Mouse (Mus musculus) stomach, embryonic 14.5 days (tissue): Measurements from ENCODE around the gene Il27ra. TPM values are rescaled to one million over a fixed set of nuclear protein-coding genes. Genes with fewer than 3 reads are reported as not detected.
"Not testable (repeated sequence)": the region's sequence is repeated elsewhere in the genome, so short reads cannot be mapped to it uniquely, and the experiment has no call there.

Experiments
- ATAC-seq: fragments of 200-750 bp; cut with Nextera tagmentation; 2 replicates; pipeline ENCODE4 v1.8.0; 2017; ENCODE audit warnings: low read depth, moderate TSS enrichment; ENCODE audit not compliant: insufficient number of reproducible peaks, insufficient read depth, low FRiP score
- H3K27ac ChIP-seq: fragments of 300-500 bp; sonication (generic); 2 replicates; pipeline ENCODE4 v1.5.1; 2014; ENCODE audit warnings: mild to moderate bottlenecking, low read length, moderate library complexity, mixed read lengths
- H3K27me3 ChIP-seq: fragments of 300-500 bp; sonication (generic); 2 replicates; pipeline ENCODE4 v1.6.1; 2014; ENCODE audit warnings: low read length, control low read depth, mixed read lengths; ENCODE audit not compliant: control insufficient read depth, insufficient read depth
- H3K36me3 ChIP-seq: fragments of 300-500 bp; sonication (generic); 2 replicates; pipeline ENCODE4 v1.6.1; 2014; ENCODE audit warnings: mild to moderate bottlenecking, control low read depth, low read length, moderate library complexity, mixed read lengths; ENCODE audit not compliant: control insufficient read depth, insufficient read depth
- H3K4me1 ChIP-seq: fragments of 300-500 bp; sonication (generic); 2 replicates; pipeline ENCODE4 v1.6.1; 2014; ENCODE audit warnings: low read length, control low read depth, mixed read lengths; ENCODE audit not compliant: control insufficient read depth, insufficient read depth
- H3K4me2 ChIP-seq: fragments of 300-500 bp; sonication (generic); replicated peaks from 2 replicates; pipeline ENCODE4 v1.6.1; 2014; ENCODE audit warnings: low read depth, low read length, control low read depth
- H3K4me3 ChIP-seq: fragments of 300-500 bp; sonication (generic); 2 replicates; pipeline ENCODE4 v1.5.1; 2014; ENCODE audit warnings: low read depth, low read length, control low read depth
- H3K9ac ChIP-seq: fragments of 300-500 bp; sonication (generic); replicated peaks from 2 replicates; pipeline ENCODE4 v1.6.1; 2014; ENCODE audit warnings: low read depth, mild to moderate bottlenecking, control low read depth, low read length, moderate library complexity, mixed read lengths
- H3K9me3 ChIP-seq: fragments of 300-500 bp; sonication (generic); 2 replicates; pipeline ENCODE4 v1.6.1; 2016; ENCODE audit warnings: low read depth, low read length, control low read depth; ENCODE audit not compliant: control insufficient read depth
- WGBS: fragments of 180-500 bp; shearing (Covaris S2); extraction: QIAGEN DNeasy Blood & Tissue Kit; methylation state at CpG from one replicate; pipeline ENCODE4 v1.1.7; 2014; 5-methylcytosine and 5-hydroxymethylcytosine counted together
- microRNA counts: library from miRNA; unstranded; fragments of <30 nt; microRNA quantifications from one replicate; lab custom pipeline; 2016
- microRNA-seq: library from miRNA; unstranded; fragments of <30 nt; microRNA quantifications from one replicate; pipeline ENCODE4, GENCODE M21; 2016
- polyA plus RNA-seq: library from polyadenylated mRNA; unstranded; fragments of >200 nt; fragmentation: Nextera tagmentation; extraction: Ambion mirVana; gene quantifications from 2 replicates; pipeline ENCODE4 v1.2.1, GENCODE M21; 2014

Il27ra gene
- polyA plus RNA-seq, 1 experiment from 2014 or later: 1.1 TPM

DNA sequence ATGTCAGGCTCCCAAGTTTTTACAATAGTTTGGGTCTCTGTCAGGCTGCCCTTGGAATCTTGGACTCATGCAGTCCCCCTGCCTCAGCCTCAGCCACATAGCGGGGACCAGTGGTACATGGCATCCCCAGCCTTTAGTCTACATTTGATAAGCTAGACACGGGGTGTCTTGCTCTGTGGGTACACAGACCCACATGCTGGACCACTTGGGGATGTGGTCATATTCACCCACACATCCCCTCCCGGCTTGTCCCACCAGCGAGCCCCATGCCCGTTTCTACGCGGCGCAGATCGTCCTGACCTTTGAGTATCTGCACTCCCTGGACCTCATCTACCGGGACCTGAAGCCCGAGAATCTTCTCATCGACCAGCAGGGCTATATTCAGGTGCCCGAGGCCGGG lies 52.2 kb downstream of the Il27ra start:
- Histone ChIP-seq H3K4me2 (no peak overlapping the region), H3K27me3 (no peaks in the 10 kb centered on the region), H3K4me1 (no peaks in the 10 kb centered on the region), H3K9ac (no peak overlapping the region), H3K4me3 (no peak overlapping the region), H3K9me3 (no peaks in the 10 kb centered on the region), H3K27ac (no peak overlapping the region), H3K36me3 (peaks cover 64% of the 10 kb centered on the region)
- WGBS: 95% methylated on average over 14 of the region's 14 CpGs
- ATAC-seq: no peak

DNA sequence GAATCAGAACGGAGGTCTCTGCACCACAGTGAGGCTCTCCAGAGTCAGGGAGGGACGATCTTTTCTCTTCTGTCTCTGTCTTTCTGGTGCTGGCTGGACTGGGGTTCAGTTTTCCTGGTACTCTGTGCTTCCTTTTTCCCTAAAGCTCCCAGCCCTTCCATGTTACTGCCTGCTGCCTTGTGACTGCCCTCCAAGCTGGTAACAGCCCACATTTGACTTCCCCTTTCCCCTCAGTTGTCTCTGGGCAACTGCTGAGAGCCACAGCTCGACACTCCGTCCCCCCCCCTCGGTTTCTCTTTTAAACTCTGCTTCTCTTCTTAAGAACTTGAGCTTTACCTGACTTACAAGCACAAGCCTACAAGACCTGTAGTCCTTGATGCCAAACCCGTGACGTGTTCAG lies 53.1 kb downstream of the Il27ra start:
- Histone ChIP-seq H3K4me1 (no peaks in the 10 kb centered on the region), H3K4me2 (no peak overlapping the region), H3K9ac (no peak overlapping the region), H3K27ac (no peak overlapping the region), H3K4me3 (no peak overlapping the region), H3K27me3 (no peaks in the 10 kb centered on the region), H3K9me3 (no peaks in the 10 kb centered on the region), H3K36me3 (peaks cover 66% of the 10 kb centered on the region)
- ATAC-seq: no peak
- WGBS: 90% methylated on average over 7 of the region's 7 CpGs

DNA sequence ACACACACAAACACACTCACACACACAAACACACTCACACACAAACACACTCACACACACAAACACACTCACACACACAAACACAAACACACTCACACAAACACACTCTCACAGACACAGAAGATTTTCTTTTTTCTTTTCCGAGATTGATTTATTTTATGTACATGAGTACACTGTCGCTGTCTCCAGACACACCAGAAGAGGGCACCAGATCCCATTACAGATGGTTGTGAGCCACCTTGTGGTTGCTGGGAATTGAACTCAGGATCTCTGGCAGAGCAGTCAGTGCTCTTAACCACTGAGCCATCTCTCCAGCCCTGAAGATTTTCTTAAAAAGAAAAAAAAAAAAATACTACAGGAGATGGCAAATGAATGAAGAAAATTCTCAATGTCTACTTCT lies 59.2 kb downstream of the Il27ra start:
- not testable (repeated sequence) for H3K27ac ChIP-seq, H3K4me1 ChIP-seq, H3K9me3 ChIP-seq, H3K4me3 ChIP-seq, H3K4me2 ChIP-seq, H3K27me3 ChIP-seq, H3K9ac ChIP-seq, ATAC-seq
- peaks cover 59% of the 10 kb centered on the region for H3K36me3 ChIP-seq
- WGBS: 96% methylated on average over 2 of the region's 2 CpGs

DNA sequence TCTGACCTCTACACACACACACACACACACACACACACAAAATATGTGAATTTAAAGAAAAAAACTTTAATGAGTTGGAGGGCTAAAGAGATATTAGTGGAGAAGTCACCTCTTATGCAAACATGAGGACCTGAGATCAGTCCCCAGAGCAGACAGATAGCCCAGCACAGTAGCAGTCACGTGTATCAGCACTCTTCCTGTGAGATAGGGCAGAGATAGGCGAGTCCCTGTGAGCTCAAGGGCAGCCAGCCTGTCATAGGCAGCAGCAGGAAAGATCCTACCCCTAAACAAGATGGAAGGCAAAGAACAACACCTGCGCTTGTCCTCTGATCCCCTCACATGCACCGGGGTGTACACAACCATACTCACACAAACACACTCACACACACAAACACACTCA lies 59.9 kb downstream of the Il27ra start:
- Histone ChIP-seq H3K27ac (no peak overlapping the region), H3K9me3 (no peaks in the 10 kb centered on the region), H3K4me2 (no peak overlapping the region), H3K27me3 (no peaks in the 10 kb centered on the region), H3K9ac (no peak overlapping the region), H3K4me3 (no peak overlapping the region), H3K36me3 (peaks cover 53% of the 10 kb centered on the region), H3K4me1 (peaks cover 4% of the 10 kb centered on the region; the same call in 1 of the 2 replicates)
- WGBS: 80% methylated on average over 4 of the region's 4 CpGs
- ATAC-seq: no peak

DNA sequence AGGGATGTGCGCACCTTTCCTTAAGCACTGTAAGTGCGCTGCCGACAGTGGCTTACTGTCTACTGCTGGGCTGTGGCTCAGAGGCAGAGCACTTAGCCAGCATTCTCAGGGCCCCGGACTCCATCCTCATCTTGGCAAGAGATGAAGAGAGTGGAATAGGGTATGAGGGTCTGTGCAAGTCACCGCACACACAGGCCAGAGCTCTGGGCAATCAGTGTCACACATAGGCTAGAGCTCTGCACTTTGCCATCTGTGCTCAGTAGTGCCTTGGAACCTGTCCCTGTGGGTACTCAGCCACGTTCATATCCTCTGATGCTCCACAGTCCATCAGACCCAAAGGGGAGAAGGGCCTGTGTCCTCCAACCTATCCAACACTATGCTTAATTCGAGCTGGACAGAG lies 60.9 kb downstream of the Il27ra start:
- Histone ChIP-seq H3K4me1 (peaks cover 7% of the 10 kb centered on the region; the same call in 1 of the 2 replicates), H3K4me3 (no peak overlapping the region), H3K4me2 (no peak overlapping the region), H3K27me3 (no peaks in the 10 kb centered on the region), H3K36me3 (peaks cover 47% of the 10 kb centered on the region), H3K27ac (no peak overlapping the region), H3K9ac (no peak overlapping the region), H3K9me3 (no peaks in the 10 kb centered on the region)
- ATAC-seq: no peak
- 93% methylated on average over 7 of the region's 7 CpGs for WGBS

DNA sequence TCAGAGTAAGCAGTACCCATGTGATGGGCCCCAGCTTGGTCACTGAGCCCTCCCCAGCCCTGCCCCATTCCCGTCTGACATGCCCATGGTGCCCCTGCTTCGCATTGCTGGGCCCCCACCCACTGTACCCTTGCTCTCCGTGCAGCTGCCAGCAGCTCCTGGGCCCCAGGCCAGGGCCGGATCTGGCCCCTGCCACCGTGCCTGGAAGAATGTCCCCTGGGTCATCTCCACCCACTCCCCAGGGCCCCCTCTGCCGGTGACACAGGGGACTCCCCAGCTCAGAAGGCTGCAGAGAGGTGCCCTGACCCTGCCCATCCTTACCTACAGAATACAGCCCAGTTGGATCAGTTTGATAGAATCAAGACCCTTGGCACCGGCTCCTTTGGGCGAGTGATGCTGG lies 61.5 kb downstream of the Il27ra start:
- Histone ChIP-seq H3K9me3 (no peaks in the 10 kb centered on the region), H3K4me3 (no peak overlapping the region), H3K27ac (no peak overlapping the region), H3K4me2 (no peak overlapping the region), H3K27me3 (no peaks in the 10 kb centered on the region), H3K4me1 (peaks cover 7% of the 10 kb centered on the region; the same call in 1 of the 2 replicates), H3K36me3 (peaks cover 40% of the 10 kb centered on the region), H3K9ac (no peak overlapping the region)
- no peak for ATAC-seq
- WGBS: 80% methylated on average over 8 of the region's 8 CpGs

MicroRNAs within 50 kb of the gene (microRNA counts, 519-probe panel; counts per million panel counts)
- microRNA mmu-miR-1199 (lab: Ali Mortazavi, UCI) (not detected), microRNA mmu-miR-709 (lab: Ali Mortazavi, UCI) (2,388 counts per million, percentile 38 among the panel's probes with 10 or more counts)

Small RNAs within 50 kb of the gene (microRNA-seq; reads per million reads assigned to microRNA genes)
- gene Mir1199: not detected
- not detected for gene Mir709
- gene Mir8111: 2.6 reads per million, percentile 2 among the genes with 10 or more reads in this experiment

Other genes starting within 250 kb of the Il27ra start
- 29.5 and 31.3 TPM in 2 replicates for gene Adgrl1, start 142.5 kb downstream of the Il27ra start, polyA plus RNA-seq
- gene Gm10644, start 87.4 kb downstream of the Il27ra start, polyA plus RNA-seq: 0.56 and 0.70 TPM in 2 replicates
- gene Asf1b, start 87.1 kb downstream of the Il27ra start, polyA plus RNA-seq: 53.2 and 58.2 TPM in 2 replicates
- gene Prkaca, start 69.6 kb downstream of the Il27ra start, polyA plus RNA-seq: 101 and 112 TPM in 2 replicates
- gene Samd1, start 44.9 kb downstream of the Il27ra start, polyA plus RNA-seq: 17.5 and 18.3 TPM in 2 replicates
- 0.71 and 0.87 TPM in 2 replicates for gene 1700067K01Rik, start 41.1 kb downstream of the Il27ra start, polyA plus RNA-seq
- gene 2210011C24Rik, start 30.4 kb downstream of the Il27ra start, polyA plus RNA-seq: 1.1 and 1.3 TPM in 2 replicates
- 3.2 and 3.6 TPM in 2 replicates for gene Palm3, start 21.1 kb downstream of the Il27ra start, polyA plus RNA-seq
- gene Rln3, start 2.4 kb upstream of the Il27ra start, polyA plus RNA-seq: not detected in 2 replicates
- gene Gm10643, start 22.5 kb upstream of the Il27ra start, polyA plus RNA-seq: 1.5 and 2.9 TPM in 2 replicates
- gene Rfx1, start 24.2 kb upstream of the Il27ra start, polyA plus RNA-seq: 10.4 and 12.0 TPM in 2 replicates
- 9.0 and 10.8 TPM in 2 replicates for gene Dcaf15, start 62.2 kb upstream of the Il27ra start, polyA plus RNA-seq
- gene Podnl1, start 83.4 kb upstream of the Il27ra start, polyA plus RNA-seq: 0.18 and 0.20 TPM in 2 replicates
- gene Cc2d1a, start 105.3 kb upstream of the Il27ra start, polyA plus RNA-seq: 17.9 and 18.2 TPM in 2 replicates
- gene 4930432K21Rik, start 105.4 kb upstream of the Il27ra start, polyA plus RNA-seq: 0.59 and 0.94 TPM in 2 replicates
- gene Nanos3, start 142.6 kb upstream of the Il27ra start, polyA plus RNA-seq: 3.3 and 5.0 TPM in 2 replicates
- 9.3 and 9.5 TPM in 2 replicates for gene Zswim4, start 194.5 kb upstream of the Il27ra start, polyA plus RNA-seq
- gene D8Ertd738e, start 207.1 kb upstream of the Il27ra start, polyA plus RNA-seq: 341 and 358 TPM in 2 replicates
- gene Mri1, start 214.7 kb upstream of the Il27ra start, polyA plus RNA-seq: 69.7 and 73.7 TPM in 2 replicates
- gene Ccdc130, start 227.8 kb upstream of the Il27ra start, polyA plus RNA-seq: 20.2 and 20.7 TPM in 2 replicates